Mouse (Mus musculus) T-cell, adult 2 months (primary cell): ENCODE measurements around the gene Gm6710.
"Not testable (repeated sequence)": the region's sequence is repeated elsewhere in the genome, so short reads cannot be mapped to it uniquely, and the experiment has no call there.

ENCODE experiments used
- DNase-seq: peaks from one replicate; pipeline ENCODE4 v3.0.0; 2022; ENCODE audit warnings: low spot score

Gene Gm6710

DNA sequence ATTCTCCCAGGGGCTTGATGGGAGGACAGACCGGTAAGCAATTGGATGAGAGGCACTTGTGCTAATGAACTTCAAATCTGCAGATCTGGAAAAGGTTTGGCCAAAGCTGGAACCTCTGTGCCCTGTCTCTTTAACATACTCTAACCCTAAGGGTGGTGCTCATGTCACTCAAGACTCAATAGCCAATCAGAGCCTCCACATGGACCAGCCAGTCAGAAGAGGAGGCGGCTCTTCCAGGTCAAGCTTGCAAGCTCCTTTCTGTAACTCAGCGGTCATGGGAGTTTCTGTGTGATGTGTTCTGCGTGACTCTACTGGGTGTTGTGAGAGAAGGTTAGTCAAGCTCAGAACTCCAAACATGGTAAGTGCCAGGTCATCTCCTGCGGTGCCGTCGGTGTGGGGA is at the start of gene Gm6710:
Gene Gm6710 (plus strand): TSS at position 196 of the 400 bp plus-strand sequence.
- DNase-seq, result not testable (repeated sequence)
